30 mouse cellular contexts compared by ENCODE assay signal in the genomic region with DNA sequence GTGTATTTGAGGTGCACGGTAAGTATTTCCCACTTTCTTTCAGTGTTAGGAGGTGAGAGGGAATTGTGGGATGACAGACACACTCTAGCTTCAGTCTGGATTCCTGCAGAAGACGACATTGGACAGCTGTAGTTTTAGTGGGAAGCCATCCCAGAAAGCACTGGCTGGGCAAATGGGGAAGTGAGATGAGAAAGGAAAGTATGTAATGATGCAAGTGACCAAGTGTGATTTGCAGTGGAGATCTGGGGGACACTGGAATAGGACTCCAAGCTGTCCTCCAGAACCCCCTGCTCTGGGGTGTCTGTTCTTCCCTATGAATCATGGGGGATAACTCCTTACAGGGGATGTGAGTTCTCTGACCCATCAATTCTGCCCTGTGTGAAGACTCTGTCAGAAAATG. TPM values are rescaled to one million over a fixed set of nuclear protein-coding genes. Genes with fewer than 3 reads are reported as not detected.
DNase-seq lines count a peak whose midpoint lies in the region; ATAC-seq and TF ChIP-seq lines count a peak whose summit lies in the region.
"Had no signal": no experiment of that assay in that cellular context is flagged by ENCODE, and none has a peak within 500 bp of the region (broad histone marks: within the 10 kb centered on the region; RNA-seq: fewer than 3 reads in every experiment).

No protein-coding gene starts in this region.

- TF ChIP-seq POLR2A in liver, adult 2 months (IDR thresholded peaks at IDR 0.05; ENCODE audit: extremely low read depth, insufficient read depth, low read length): no peak

- TF ChIP-seq EP300 in liver, postnatal 0 days (IDR thresholded peaks at IDR 0.05; ENCODE audit: low read depth): no peak

- no peaks in the 10 kb centered on the region for H3K36me3 ChIP-seq in liver, adult 2 months (ENCODE audit: control insufficient read depth, insufficient read depth, low read length)
- H3K36me3 ChIP-seq in liver, postnatal 0 days (replicated peaks; ENCODE audit: insufficient read depth, low read length): no peaks in the 10 kb centered on the region
- H3K36me3 ChIP-seq: embryonic facial prominence, embryonic 10.5 days; embryonic facial prominence, embryonic 13.5 days; forebrain, embryonic 12.5 days; forebrain, embryonic 15.5 days; G1E; heart, embryonic 12.5 days; heart, embryonic 15.5 days had no signal

- intact Hi-C loops in heart, postnatal 10 days (cut with DNase I): no loop called here

- H3K79me2 ChIP-seq in liver, adult 2 months (ENCODE audit: control insufficient read depth, insufficient read depth, low read length): no peaks in the 10 kb centered on the region; the same call in 1 of the 2 replicates

- no peak for ATAC-seq in liver, postnatal 0 days
- peak; percentile 59 for ATAC-seq in common myeloid progenitor, adult 5-6 weeks (replicated peaks; ENCODE audit: low read depth, poor library complexity, severe bottlenecking)
- peak; percentile 77 for ATAC-seq in megakaryocyte, adult 5-6 weeks (ENCODE audit: poor library complexity, severe bottlenecking)
- ATAC-seq: forebrain, embryonic 15.5 days; hindbrain, postnatal 0 days; inflammation-experienced regulatory T-cells, adult 6 months; intestine, embryonic 16.5 days had no signal

- DNase-seq in liver, adult 2 months (ENCODE audit: extremely low read depth, low read depth, low spot score): no peak
- no peak for DNase-seq in liver, postnatal 0 days
- no peak for DNase-seq in testis, postnatal 14 days (ENCODE audit: low spot score)
- DNase-seq in heart, postnatal 10 days: no peak
- DNase-seq: adrenal gland, adult 2 months; adrenal gland, postnatal 14 days; B cell, adult 2 months; cerebellum, adult 11-12 months; cerebellum, adult 9-10 months; cerebellum, postnatal 14 days; embryo, embryonic 11 days; gastrocnemius, postnatal 10 days; heart, adult 18-20 months; heart, postnatal 14 days; heart, postnatal 4 days had no signal

- no peak overlapping the region for H3K9ac ChIP-seq in liver, adult 2 months (ENCODE audit: low read depth, low read length)
- no peak overlapping the region for H3K9ac ChIP-seq in liver, postnatal 0 days (replicated peaks)
- H3K9ac ChIP-seq: embryonic facial prominence, embryonic 13.5 days; forebrain, embryonic 12.5 days; forebrain, embryonic 15.5 days; heart, embryonic 12.5 days; heart, embryonic 15.5 days; hindbrain, embryonic 14.5 days had no signal

- 60% methylated on average over 2 of the region's 2 CpGs for WGBS in liver, adult 2 months
- 57% methylated on average over 2 of the region's 2 CpGs for WGBS in liver, postnatal 0 days (ENCODE audit: insufficient replicate concordance)

- no peak overlapping the region for H3K4me3 ChIP-seq in liver, adult 2 months (ENCODE audit: insufficient read depth, low read depth, low read length)
- no peak overlapping the region for H3K4me3 ChIP-seq in liver, postnatal 0 days (ENCODE audit: low read depth, low read length)
- H3K4me3 ChIP-seq: embryonic facial prominence, embryonic 10.5 days; embryonic facial prominence, embryonic 13.5 days; erythroblast, embryonic 14.5 days; forebrain, embryonic 12.5 days; forebrain, embryonic 15.5 days; heart, embryonic 12.5 days; heart, embryonic 15.5 days had no signal

- TF ChIP-seq CTCF in liver, adult 2 months (IDR thresholded peaks at IDR 0.05; ENCODE audit: low read depth, low read length): no peak
- TF ChIP-seq CTCF in liver, postnatal 0 days (IDR thresholded peaks at IDR 0.05; ENCODE audit: low read depth): no peak

- H3K4me2 ChIP-seq in liver, postnatal 0 days (ENCODE audit: low read depth, low read length): no peak overlapping the region
- H3K4me2 ChIP-seq: embryonic facial prominence, embryonic 13.5 days; forebrain, embryonic 12.5 days; forebrain, embryonic 15.5 days; heart, embryonic 12.5 days; heart, embryonic 15.5 days; hindbrain, embryonic 14.5 days had no signal

- H3K4me1 ChIP-seq in liver, adult 2 months (ENCODE audit: control insufficient read depth, insufficient read depth, low read length): no peaks in the 10 kb centered on the region; the same call in 1 of the 2 replicates
- H3K4me1 ChIP-seq in liver, postnatal 0 days (ENCODE audit: insufficient read depth): peaks cover 2% of the 10 kb centered on the region; the same call in 1 of the 2 replicates
- H3K4me1 ChIP-seq: embryonic facial prominence, embryonic 10.5 days; forebrain, embryonic 12.5 days; forebrain, embryonic 15.5 days had no signal

- H3K27me3 ChIP-seq in liver, adult 2 months (ENCODE audit: control insufficient read depth, insufficient read depth, low read length): no peaks in the 10 kb centered on the region
- H3K27me3 ChIP-seq in liver, postnatal 0 days (ENCODE audit: insufficient read depth, low read length): no peaks in the 10 kb centered on the region
- H3K27me3 ChIP-seq: CH12.LX; embryonic facial prominence, embryonic 13.5 days; forebrain, embryonic 12.5 days; forebrain, embryonic 15.5 days; heart, embryonic 12.5 days; heart, embryonic 15.5 days had no signal

- peak overlapping the region; percentile 52; the same call in 1 of the 2 replicates for H3K27ac ChIP-seq in liver, adult 2 months (replicated peaks; ENCODE audit: insufficient read depth, low read depth, low read length)
- H3K27ac ChIP-seq in liver, postnatal 0 days (ENCODE audit: low read depth): no peak overlapping the region
- H3K27ac ChIP-seq: embryonic facial prominence, embryonic 10.5 days; embryonic facial prominence, embryonic 13.5 days; forebrain, embryonic 12.5 days; forebrain, embryonic 15.5 days; heart, embryonic 15.5 days; hindbrain, embryonic 14.5 days; hindbrain, postnatal 0 days had no signal

- no peaks in the 10 kb centered on the region for H3K9me3 ChIP-seq in liver, postnatal 0 days (ENCODE audit: low read length)
- H3K9me3 ChIP-seq: embryonic facial prominence, embryonic 10.5 days; embryonic facial prominence, embryonic 13.5 days; forebrain, embryonic 12.5 days; forebrain, embryonic 15.5 days; G1E; heart, embryonic 12.5 days; heart, embryonic 15.5 days had no signal

RNA-seq across cellular contexts. Expression of gene Mrc1, which starts 4.8 kb away (rescaled TPM):
- 42.8 and 49.4 TPM in 2 replicates for total RNA-seq in liver, adult 2 months (2014; rRNA removed)
- 2.1 and 2.7 TPM in 2 replicates for polyA plus RNA-seq in liver, adult 2 months (2012; rRNA removed)
- 13.6 and 14.5 TPM in 2 replicates for polyA plus RNA-seq in liver, postnatal 0 days (2015; fragmentation: Nextera tagmentation; extraction: Ambion mirVana)
- total RNA-seq in common myeloid progenitor, adult 5-6 weeks (2017): 1.6 TPM in 1 of 2 replicates, not detected in the other
- total RNA-seq in megakaryocyte, adult 5-6 weeks (2015): 5.9 and 8.7 TPM in 2 replicates
- total RNA-seq in megakaryocyte, adult 5-6 weeks (2017): 10.3 and 11.3 TPM in 2 replicates
- total RNA-seq in heart, postnatal 10 days (2021): 10 to 100 TPM; 15.8 to 19.7 TPM
- polyA plus RNA-seq: G1E had no signal

RNA-seq across cellular contexts. Expression of gene Tmem236, which starts 59.7 kb away (rescaled TPM):
- not detected in 2 replicates for total RNA-seq in liver, adult 2 months (2014; rRNA removed)
- polyA plus RNA-seq in liver, adult 2 months (2012; rRNA removed): not detected in 2 replicates
- polyA plus RNA-seq in liver, postnatal 0 days (2015; fragmentation: Nextera tagmentation; extraction: Ambion mirVana): 0.02 TPM in 1 of 2 replicates, not detected in the other
- not detected in 2 replicates for total RNA-seq in common myeloid progenitor, adult 5-6 weeks (2017)
- total RNA-seq in megakaryocyte, adult 5-6 weeks (2015): 0.11 and 1.0 TPM in 2 replicates
- 0.37 and 0.59 TPM in 2 replicates for total RNA-seq in megakaryocyte, adult 5-6 weeks (2017)
- total RNA-seq in heart, postnatal 10 days (2021): not detected
- total RNA-seq: adrenal gland, adult 2 months; adrenal gland, postnatal 14 days; heart, adult 18-20 months had no signal
- polyA plus RNA-seq: adrenal gland, adult 2 months; embryonic facial prominence, embryonic 10.5 days; erythroblast, embryonic 14.5 days; G1E; inflammation-experienced regulatory T-cells, adult 6 months had no signal
